Mouse (Mus musculus): ENCODE measurements around the gene Fpgt. TPM values are rescaled to one million over a fixed set of nuclear protein-coding genes. Genes with fewer than 3 reads are reported as not detected.

The Fpgt gene
- polyA plus RNA-seq, 1 experiment, result 21.5 TPM

DNA sequence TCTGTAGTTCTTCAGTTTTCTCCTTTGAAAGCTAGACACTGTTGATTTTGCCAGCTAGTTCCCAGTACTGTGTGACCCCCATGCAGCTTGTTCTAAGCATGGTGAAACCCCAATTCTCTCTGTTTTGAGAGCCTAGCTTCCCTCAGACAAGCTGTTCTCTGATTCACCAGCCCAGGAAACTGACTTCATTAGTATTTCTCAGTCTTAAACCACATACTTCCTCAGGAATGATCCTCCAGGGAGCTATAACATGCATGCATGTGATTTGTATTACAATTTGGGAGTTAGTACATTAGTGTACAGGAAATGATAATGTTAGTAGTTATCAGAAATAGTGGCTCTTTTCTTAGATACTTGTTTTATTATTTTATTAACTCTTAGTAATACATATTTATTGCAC lies 36.6 kb downstream of the Fpgt start:
- TF ChIP-seq CTCF (IDR thresholded peaks at IDR 0.05; ENCODE audit: borderline replicate concordance, insufficient read depth, low read length) (no peak), POLR2A (IDR thresholded peaks at IDR 0.05; ENCODE audit: low read depth, low read length) (0 out of 2 replicates have a peak, but pooled peaks have one; percentile 34)

DNA sequence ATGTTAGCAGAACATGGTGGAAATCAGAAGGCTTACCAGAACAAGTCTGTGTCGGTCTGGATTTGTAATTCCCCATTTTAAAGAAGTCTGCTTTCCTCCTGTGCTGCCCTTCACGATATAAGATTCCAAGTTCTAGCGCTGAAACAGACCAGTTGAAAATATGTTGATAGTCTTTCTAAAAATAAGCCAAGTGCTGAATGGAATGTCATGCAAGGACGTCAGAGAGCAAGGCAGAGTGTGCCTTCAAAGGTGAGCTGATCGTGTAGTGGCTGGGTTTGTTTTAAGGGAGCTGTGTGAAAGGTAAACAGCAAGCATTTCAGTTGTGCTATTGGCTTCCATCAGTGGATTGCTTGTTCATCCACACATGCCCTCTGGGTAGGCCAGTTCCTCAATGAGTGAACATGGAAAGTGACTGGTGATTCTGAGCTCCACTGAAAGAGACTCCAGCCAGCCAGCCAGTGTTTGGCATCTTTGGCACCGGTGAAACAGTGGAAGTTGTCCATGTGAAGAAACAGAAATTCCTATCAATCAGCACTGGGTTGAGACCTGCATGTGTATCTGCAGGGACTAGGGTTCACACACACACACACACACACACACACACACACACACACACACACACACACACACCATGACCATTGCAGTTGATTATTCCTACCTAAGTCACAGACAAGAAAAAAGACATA lies 37.8 kb downstream of the Fpgt start, which contains the start of gene Tnni3k:
TSS of gene Tnni3k (minus strand) at position 177 of the 686 bp plus-strand sequence.
- no peak within 1 kb of the TSS for H3K4me3 ChIP-seq (ENCODE audit: insufficient read depth, low read length)
- no peak for TF ChIP-seq CTCF (IDR thresholded peaks at IDR 0.05; ENCODE audit: borderline replicate concordance, insufficient read depth, low read length)
- no peak for TF ChIP-seq POLR2A (IDR thresholded peaks at IDR 0.05; ENCODE audit: low read depth, low read length)
- peak within 1 kb of the TSS; percentile 100 for H3K27ac ChIP-seq (ENCODE audit: insufficient read depth, low read length)
- H3K4me1 ChIP-seq (ENCODE audit: control insufficient read depth, insufficient read depth, low read length), result peaks cover 14% of the 10 kb centered on the region

More for the DNA sequence above, 36.6 kb downstream of the Fpgt start:
- Histone ChIP-seq H3K27ac (ENCODE audit: insufficient read depth, low read length) (peak overlapping the region; percentile 100), H3K4me3 (ENCODE audit: insufficient read depth, low read length) (no peak overlapping the region), H3K4me1 (ENCODE audit: control insufficient read depth, insufficient read depth, low read length) (peaks cover 14% of the 10 kb centered on the region)

- Histone ChIP-seq H3K27ac (ENCODE audit: insufficient read depth, low read length) (no peak overlapping the region), H3K4me3 (ENCODE audit: insufficient read depth, low read length) (no peak overlapping the region), H3K4me1 (ENCODE audit: control insufficient read depth, insufficient read depth, low read length) (peaks cover 13% of the 10 kb centered on the region)
- TF ChIP-seq POLR2A (IDR thresholded peaks at IDR 0.05; ENCODE audit: low read depth, low read length), result no peak
- TF ChIP-seq CTCF (IDR thresholded peaks at IDR 0.05; ENCODE audit: borderline replicate concordance, insufficient read depth, low read length), result no peak
These were observed 40.0 kb downstream of the Fpgt start for GRCm38 (mm10) chr3:155053189-155053588.

DNA sequence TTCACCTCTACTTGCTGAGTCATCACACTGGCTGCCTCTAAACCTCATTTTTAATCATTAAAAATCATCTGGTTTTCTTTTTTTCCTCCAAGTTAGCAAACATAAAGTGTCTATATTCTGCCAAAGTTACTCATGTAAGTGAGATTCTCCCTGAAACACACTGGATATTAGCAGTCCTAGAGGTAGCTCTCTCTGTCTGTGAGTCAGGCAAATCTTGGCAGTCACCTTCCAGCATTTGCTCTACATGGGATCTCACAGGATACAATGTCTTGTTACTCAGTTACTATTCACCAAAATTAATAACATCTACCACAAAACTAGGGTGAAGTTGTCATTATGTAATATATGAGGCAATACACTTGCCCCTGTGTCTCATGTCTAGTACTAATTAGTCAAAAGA lies 41.2 kb downstream of the Fpgt start:
- Histone ChIP-seq H3K27ac (ENCODE audit: insufficient read depth, low read length) (peak overlapping the region; percentile 91), H3K4me3 (ENCODE audit: insufficient read depth, low read length) (no peak overlapping the region), H3K4me1 (ENCODE audit: control insufficient read depth, insufficient read depth, low read length) (peaks cover 9% of the 10 kb centered on the region; the same call in 1 of the 2 replicates)
- no peak for TF ChIP-seq POLR2A (IDR thresholded peaks at IDR 0.05; ENCODE audit: low read depth, low read length)
- no peak for TF ChIP-seq CTCF (IDR thresholded peaks at IDR 0.05; ENCODE audit: borderline replicate concordance, insufficient read depth, low read length)

- H3K27ac ChIP-seq (ENCODE audit: insufficient read depth, low read length), result peak overlapping the region; percentile 90
- no peak overlapping the region for H3K4me3 ChIP-seq (ENCODE audit: insufficient read depth, low read length)
- H3K4me1 ChIP-seq (ENCODE audit: control insufficient read depth, insufficient read depth, low read length), result peaks cover 7% of the 10 kb centered on the region
- TF ChIP-seq POLR2A (IDR thresholded peaks at IDR 0.05; ENCODE audit: low read depth, low read length) (no peak), CTCF (IDR thresholded peaks at IDR 0.05; ENCODE audit: borderline replicate concordance, insufficient read depth, low read length) (no peak)
These were observed 54.0 kb downstream of the Fpgt start for GRCm38 (mm10) chr3:155039012-155039836.

Other genes with a start within 250 kb of the Fpgt start
- 0.74 and 3.2 TPM in 2 replicates for gene Tnni3k, start 38.0 kb downstream of the Fpgt start, polyA plus RNA-seq (2011; ENCODE audit: insufficient read length, low read depth, missing spikeins)
- gene Lrriq3, start within 50 bp of the Fpgt start, polyA plus RNA-seq (2011; ENCODE audit: insufficient read length, low read depth, missing spikeins), result 1.1 and 1.3 TPM in 2 replicates

Measured in embryonic fibroblast, embryonic 13.5 days (primary cell).